Mouse (Mus musculus) forebrain, embryonic 10.5 days (tissue): ENCODE results near the gene Asl. TPM values are rescaled to one million over a fixed set of nuclear protein-coding genes. Genes with fewer than 3 reads are reported as not detected.
"Not testable (repeated sequence)": the region's sequence is repeated elsewhere in the genome, so short reads cannot be mapped to it uniquely, and the experiment has no call there.

Source experiments
- DNase-seq: peaks from one replicate; pipeline ENCODE4 v3.0.0-alpha.2; 2017; ENCODE audit warnings: low spot score; ENCODE audit errors: extremely low spot score
- H3K27ac ChIP-seq: fragments of 300-500 bp; sonication (generic); 2 replicates; pipeline ENCODE4 v1.5.1; 2016; ENCODE audit warnings: mild to moderate bottlenecking
- H3K27me3 ChIP-seq: fragments of 300-500 bp; sonication (generic); 2 replicates; pipeline ENCODE4 v1.6.1; 2016; ENCODE audit warnings: mild to moderate bottlenecking; ENCODE audit not compliant: poor library complexity, severe bottlenecking
- H3K36me3 ChIP-seq: fragments of 300-500 bp; sonication (generic); replicated peaks from 2 replicates; pipeline ENCODE4 v1.6.1; 2016; ENCODE audit warnings: mild to moderate bottlenecking, moderate library complexity
- H3K4me1 ChIP-seq: fragments of 300-500 bp; sonication (generic); 2 replicates; pipeline ENCODE4 v1.6.1; 2016
- H3K4me3 ChIP-seq: fragments of 300-500 bp; sonication (generic); 2 replicates; pipeline ENCODE4 v1.5.1; 2016; ENCODE audit warnings: mild to moderate bottlenecking, moderate library complexity
- H3K9me3 ChIP-seq: fragments of 300-500 bp; sonication (generic); 2 replicates; pipeline ENCODE4 v1.6.1; 2016; ENCODE audit warnings: mild to moderate bottlenecking, moderate library complexity
- WGBS: fragments of 180-500 bp; shearing (Covaris S2); methylation state at CpG from one replicate; pipeline ENCODE4 v1.1.7; 2016; 5-methylcytosine and 5-hydroxymethylcytosine counted together
- polyA plus RNA-seq: library from polyadenylated mRNA; unstranded; fragments of >200 nt; fragmentation: Nextera tagmentation; extraction: Ambion mirVana; gene quantifications from 2 replicates; pipeline ENCODE4 v1.2.1, GENCODE M21; 2016

The Asl gene
- polyA plus RNA-seq, 1 experiment from 2014 or later: 33.2 TPM

DNA sequence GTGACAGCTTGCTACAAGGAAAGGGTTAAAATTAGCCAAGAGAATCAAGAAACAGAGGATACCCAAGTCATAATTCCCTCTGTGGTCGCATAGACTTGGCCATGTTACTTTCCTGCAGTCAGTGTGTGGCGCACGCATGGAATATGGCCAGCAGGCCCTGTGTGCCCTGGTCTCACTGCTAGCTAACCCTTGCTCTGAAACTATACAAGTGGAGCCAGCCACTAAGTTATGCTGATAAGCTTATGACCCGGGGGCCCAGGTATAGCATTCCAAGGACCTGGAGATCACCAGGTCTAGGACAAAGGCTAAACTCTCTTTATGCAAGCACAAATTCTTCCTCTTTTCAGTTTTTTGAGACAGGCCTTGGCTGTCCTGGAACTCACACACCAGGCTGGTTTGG lies 11.8 kb upstream of the Asl start:
- no peaks in the 10 kb centered on the region for H3K4me1 ChIP-seq
- 92% methylated on average over 4 of the region's 4 CpGs for WGBS
- no peaks in the 10 kb centered on the region for H3K9me3 ChIP-seq
- peaks cover 89% of the 10 kb centered on the region for H3K36me3 ChIP-seq
- no peak for DNase-seq
- H3K27me3 ChIP-seq: no peaks in the 10 kb centered on the region
- no peak overlapping the region for H3K27ac ChIP-seq
- no peak overlapping the region for H3K4me3 ChIP-seq

DNA sequence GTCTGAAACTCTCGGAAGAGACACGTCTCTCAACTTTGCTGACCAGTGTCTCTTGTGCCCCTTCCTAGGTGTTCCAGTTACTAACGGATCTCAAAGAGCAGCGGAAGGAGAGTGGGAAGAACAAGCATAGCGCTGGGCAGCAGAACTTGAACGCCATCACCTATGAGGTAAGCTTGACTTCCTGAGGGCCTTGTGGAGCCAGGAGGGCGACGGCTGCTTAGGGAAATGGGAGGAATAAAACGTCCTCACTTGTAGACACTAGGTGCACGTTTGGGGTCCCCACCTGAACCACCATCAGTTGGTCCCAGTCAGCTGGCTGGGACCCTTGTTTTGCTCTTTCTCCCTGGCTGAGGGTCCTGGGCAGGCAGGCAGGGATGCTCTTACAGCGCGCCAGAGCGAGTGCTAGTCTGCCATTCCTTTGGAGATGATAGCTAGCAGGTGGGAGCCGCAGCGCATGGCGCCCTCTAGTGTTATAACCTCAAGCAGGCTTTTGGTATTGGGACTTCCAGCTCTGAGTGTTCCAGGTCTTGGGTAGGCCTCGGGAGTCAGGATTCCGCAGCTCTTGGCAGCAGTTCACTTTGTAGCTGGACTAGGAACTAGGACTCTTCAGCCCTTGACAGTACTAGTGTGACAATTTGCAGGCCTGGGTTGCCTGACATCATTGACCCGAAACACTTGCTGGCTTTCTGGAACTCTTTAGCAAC lies 8.9 kb upstream of the Asl start:
- 66% methylated on average over 19 of the region's 19 CpGs for WGBS
- H3K27me3 ChIP-seq: no peaks in the 10 kb centered on the region
- H3K36me3 ChIP-seq: peaks cover 71% of the 10 kb centered on the region
- H3K27ac ChIP-seq: no peak overlapping the region
- DNase-seq: peak; percentile 58
- no peak overlapping the region for H3K4me3 ChIP-seq
- H3K4me1 ChIP-seq: no peaks in the 10 kb centered on the region
- H3K9me3 ChIP-seq: no peaks in the 10 kb centered on the region

DNA sequence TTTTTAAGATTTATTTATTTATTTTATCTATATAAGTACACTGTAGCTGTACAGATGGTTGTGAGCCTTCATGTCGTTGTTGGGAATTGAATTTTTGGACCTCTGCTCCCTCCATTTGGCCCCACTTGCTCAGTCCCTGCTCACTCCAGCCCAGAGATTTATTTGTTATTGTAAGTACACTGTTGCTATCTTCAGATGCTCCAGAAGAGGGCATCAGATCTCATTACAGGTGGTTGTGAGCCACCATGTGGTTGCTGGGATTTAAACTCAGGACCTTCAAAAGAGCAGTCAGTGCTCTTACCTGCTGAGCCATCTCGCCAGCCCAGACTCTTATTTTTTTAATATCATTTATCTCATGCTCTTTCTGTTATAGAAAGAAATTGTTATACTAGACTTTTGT lies 7.3 kb upstream of the Asl start:
- H3K27ac ChIP-seq, H3K4me3 ChIP-seq, DNase-seq, H3K4me1 ChIP-seq, H3K9me3 ChIP-seq, H3K27me3 ChIP-seq: not testable (repeated sequence)
- WGBS: 54% methylated on average over 2 of the region's 2 CpGs
- H3K36me3 ChIP-seq: peaks cover 55% of the 10 kb centered on the region

DNA sequence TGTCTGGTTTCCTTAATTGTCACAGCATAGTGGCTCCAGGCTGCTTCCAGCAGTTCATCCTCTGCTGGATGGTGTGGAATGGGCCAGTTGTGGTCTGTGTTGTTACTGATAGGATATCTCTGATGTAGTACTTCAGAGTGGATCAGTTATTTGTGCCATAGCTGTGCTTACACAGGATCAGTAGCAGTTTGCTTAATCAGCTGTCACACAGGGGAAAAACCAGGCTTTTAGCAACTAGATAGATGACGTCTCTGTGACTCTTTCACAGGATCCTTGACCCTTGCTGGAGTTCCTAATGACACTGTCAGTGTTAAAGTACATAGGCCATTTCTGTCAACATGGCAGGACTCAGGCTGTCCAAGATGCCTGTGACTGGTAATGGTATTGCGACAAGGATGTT lies 4.8 kb upstream of the Asl start:
- Histone ChIP-seq H3K4me3 (no peak overlapping the region), H3K27me3 (no peaks in the 10 kb centered on the region), H3K9me3 (no peaks in the 10 kb centered on the region), H3K4me1 (peaks cover 12% of the 10 kb centered on the region), H3K36me3 (peaks cover 34% of the 10 kb centered on the region), H3K27ac (no peak overlapping the region)
- WGBS: 92% methylated on average over 2 of the region's 2 CpGs
- no peak for DNase-seq

DNA sequence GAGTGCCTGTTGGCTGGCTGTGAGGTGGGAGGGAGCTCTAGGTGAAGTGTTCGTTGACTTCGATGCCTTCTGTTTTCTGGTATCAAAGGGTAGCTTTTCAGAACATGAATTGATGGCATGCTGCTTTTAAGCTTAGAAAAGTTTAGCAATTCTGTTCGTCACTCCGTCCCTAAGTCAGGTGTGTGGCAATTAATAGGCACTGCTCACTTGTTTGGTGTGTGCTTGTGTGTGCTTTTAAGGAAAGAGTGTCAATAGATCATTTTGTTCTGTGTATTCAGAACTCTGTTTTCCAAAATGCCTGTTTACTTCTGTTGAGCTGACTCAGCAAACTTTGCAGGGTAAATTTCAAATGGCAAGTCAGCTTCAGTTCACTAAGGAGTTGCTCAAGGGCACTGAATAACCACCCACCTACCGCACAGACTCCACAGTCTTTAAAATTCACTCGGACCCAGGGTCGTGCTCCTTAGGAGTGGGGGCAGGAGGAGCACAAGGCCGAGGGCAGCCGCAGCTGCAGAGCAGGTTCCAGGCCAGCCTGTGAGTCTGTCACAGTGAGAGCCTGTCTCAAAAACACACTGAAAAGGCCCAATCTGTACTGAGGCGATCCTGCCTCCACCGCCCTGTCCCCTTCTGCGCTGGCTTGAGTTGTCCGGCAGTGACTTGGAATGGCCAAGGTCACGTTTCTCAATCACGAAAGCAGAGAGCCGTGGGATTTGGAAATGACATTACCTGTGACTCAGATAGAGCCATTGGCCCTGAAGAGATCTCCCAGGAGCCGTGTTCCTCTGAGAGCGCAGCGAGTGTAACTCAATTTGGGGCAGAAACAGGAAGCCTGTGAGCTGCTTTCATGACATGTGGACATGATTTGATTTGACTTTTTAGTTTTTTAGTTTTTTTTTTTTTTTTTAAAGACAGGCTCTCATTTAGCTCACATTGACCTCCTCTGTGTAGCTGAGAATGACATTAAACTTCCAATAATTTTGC lies 2.7 kb upstream of the Asl start:
- WGBS: 92% methylated on average over 19 of the region's 19 CpGs
- Histone ChIP-seq H3K9me3 (no peaks in the 10 kb centered on the region), H3K4me3 (no peak overlapping the region), H3K27me3 (no peaks in the 10 kb centered on the region), H3K36me3 (peaks cover 20% of the 10 kb centered on the region), H3K4me1 (peaks cover 14% of the 10 kb centered on the region), H3K27ac (no peak overlapping the region)
- DNase-seq: no peak

DNA sequence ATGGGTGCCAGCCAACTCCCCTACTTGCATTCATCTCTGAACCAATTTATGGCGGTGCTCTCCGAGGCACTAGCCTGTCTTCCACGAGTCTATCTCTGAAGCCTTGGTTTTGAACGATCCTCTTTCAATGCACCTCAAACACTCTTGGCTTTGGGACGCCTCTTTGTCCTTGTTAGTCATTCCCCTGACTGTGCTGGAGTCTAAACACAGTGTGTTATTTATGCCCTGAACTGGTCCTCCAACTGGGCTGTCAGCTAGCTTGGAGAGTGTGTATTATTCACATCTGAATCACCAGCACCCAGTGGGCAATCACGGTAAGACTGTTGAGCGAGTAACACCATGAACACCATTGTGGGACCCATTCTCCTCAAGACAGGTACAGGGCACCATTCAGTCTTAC lies 1.4 kb downstream of the Asl start:
- H3K4me1 ChIP-seq: peaks cover 26% of the 10 kb centered on the region
- no peaks in the 10 kb centered on the region for H3K27me3 ChIP-seq
- WGBS: 88% methylated on average over 7 of the region's 7 CpGs
- H3K36me3 ChIP-seq: no peaks in the 10 kb centered on the region
- DNase-seq: no peak
- H3K4me3 ChIP-seq: no peak overlapping the region
- no peak overlapping the region for H3K27ac ChIP-seq
- no peaks in the 10 kb centered on the region for H3K9me3 ChIP-seq

DNA sequence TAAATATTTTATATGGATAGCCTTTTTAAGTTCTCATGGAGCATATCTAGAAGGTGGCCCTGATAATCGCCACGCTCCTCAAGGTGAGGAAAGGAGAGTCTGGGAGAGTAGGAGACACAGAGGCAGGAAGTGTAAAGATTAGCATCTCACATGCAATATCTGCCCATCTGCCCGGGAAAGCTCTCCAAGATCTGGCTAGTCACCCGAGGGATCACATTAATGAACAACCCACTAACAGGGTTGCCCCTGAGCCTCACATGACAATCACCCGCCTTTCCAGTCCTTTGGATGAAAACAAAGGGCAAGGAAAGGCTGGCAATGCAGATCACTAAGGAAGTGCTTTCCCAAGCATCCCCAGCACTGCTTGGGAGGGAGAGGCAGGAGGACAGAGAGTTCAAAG lies 1.9 kb downstream of the Asl start:
- peaks cover 31% of the 10 kb centered on the region for H3K4me1 ChIP-seq
- WGBS: 79% methylated on average over 5 of the region's 5 CpGs

DNA sequence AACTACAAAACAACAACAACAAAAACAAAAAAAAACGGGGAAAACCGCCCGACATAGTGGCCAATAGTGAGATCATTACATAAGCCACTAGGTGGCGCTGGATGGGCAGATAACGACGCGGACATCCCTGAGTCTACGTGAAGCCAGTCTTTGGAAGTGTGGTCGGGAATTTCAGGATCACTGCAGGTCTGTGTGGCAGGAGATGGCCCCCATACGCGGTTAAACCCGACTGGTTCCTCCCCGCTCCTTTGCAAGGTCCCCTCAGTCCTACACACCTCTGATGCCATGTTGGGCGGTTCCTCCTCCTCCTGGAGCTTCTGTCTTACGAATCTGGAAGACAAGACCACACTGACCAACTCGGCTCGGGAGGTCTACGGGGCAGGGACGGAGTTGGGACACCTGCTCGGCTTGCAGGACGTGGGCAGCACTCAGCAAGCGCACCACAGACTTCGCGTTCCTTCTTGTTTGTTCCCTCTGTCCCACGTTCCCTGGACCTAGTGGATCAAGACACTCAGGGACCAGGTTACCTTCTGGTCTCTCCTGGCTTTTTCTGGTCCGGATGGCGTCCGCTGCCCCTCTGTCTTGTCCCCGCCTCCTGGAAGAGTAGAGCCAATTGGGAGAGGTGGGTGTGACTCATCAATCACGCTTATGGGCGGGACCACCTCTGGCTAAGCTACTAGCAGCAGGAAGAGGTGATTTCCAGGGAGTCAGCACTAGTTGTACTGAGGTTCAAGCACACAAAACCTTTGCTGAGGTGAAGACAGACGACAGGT lies 5.1 kb downstream of the Asl start:
- H3K4me3 ChIP-seq: peak overlapping the region; percentile 80
- peaks cover 35% of the 10 kb centered on the region for H3K4me1 ChIP-seq
- peak overlapping the region; percentile 83 for H3K27ac ChIP-seq
- H3K36me3 ChIP-seq: 0 out of 2 replicates have a peak, but pooled peaks cover 2% of the 10 kb centered on the region
- no peaks in the 10 kb centered on the region for H3K27me3 ChIP-seq
- peak; percentile 86 for DNase-seq
- no peaks in the 10 kb centered on the region for H3K9me3 ChIP-seq
- under 1% methylated on average over 32 of the region's 32 CpGs for WGBS

More for the DNA sequence above, 1.9 kb downstream of the Asl start:
- H3K36me3 ChIP-seq: no peaks in the 10 kb centered on the region
- H3K27ac ChIP-seq: no peak overlapping the region
- DNase-seq: no peak
- H3K9me3 ChIP-seq: no peaks in the 10 kb centered on the region
- H3K4me3 ChIP-seq: no peak overlapping the region
- H3K27me3 ChIP-seq: no peaks in the 10 kb centered on the region

DNA sequence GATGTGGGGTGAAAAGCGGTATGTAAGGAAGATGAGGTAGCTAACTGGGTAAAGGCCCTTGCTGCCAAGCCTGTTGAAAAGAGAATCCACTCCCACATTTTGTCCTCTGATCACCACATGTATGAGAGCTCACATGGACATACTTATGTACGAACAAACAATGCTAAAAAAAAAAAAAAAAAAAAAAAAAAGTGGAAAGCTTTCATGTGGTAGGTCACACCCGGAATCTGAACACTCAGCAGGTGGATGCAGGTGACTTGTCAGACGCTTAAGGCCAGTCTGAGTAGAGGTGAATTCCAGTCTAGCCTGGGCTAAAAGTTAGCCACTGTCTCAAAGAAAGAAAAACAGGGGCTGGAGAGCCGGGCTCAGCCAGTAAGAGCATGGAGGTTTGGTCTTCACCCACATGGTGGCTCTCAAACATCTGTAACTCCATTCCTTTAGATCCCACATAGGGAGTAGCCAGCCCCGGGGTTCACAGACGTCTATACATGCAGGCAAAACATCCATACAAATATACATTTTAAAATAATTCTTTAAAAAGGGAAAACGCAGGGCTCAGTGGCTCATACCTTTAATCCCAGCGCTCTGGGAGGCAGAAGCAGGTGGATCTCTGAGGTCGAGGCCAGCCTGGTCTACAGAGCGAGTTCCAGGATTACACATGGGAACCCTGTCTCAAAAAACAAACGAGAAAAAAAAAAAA lies 5.8 kb downstream of the Asl start:
- peaks cover 33% of the 10 kb centered on the region for H3K4me1 ChIP-seq
- no peak overlapping the region for H3K27ac ChIP-seq
- peaks cover 8% of the 10 kb centered on the region for H3K36me3 ChIP-seq
- H3K4me3 ChIP-seq: peak overlapping the region; percentile 80
- no peaks in the 10 kb centered on the region for H3K27me3 ChIP-seq
- 46% methylated on average over 12 of the region's 12 CpGs for WGBS
- no peaks in the 10 kb centered on the region for H3K9me3 ChIP-seq
- no peak for DNase-seq

DNA sequence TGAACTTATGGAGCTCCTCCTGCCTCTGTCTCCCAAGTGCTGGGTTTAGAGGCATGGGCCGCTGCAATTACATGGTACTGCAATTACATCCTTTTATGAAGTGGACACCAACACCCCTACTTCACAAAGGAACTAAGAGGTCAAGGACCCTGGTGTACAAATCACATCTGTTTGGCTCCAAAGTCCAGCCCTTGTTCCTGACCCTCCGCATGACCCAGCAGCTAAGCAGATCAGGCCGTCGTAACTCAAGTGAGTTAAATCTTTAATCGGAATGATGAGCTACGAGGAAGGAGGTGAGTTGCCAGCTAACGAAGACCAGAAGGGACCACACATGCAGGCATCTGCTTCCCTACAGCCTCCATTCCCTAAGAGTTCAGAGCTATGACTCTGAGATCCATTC lies 6.7 kb downstream of the Asl start:
- Histone ChIP-seq H3K27ac (no peak overlapping the region), H3K36me3 (peaks cover 16% of the 10 kb centered on the region), H3K4me3 (no peak overlapping the region), H3K4me1 (peaks cover 33% of the 10 kb centered on the region), H3K9me3 (no peaks in the 10 kb centered on the region), H3K27me3 (no peaks in the 10 kb centered on the region)
- WGBS: 71% methylated on average over 7 of the region's 7 CpGs
- no peak for DNase-seq

DNA sequence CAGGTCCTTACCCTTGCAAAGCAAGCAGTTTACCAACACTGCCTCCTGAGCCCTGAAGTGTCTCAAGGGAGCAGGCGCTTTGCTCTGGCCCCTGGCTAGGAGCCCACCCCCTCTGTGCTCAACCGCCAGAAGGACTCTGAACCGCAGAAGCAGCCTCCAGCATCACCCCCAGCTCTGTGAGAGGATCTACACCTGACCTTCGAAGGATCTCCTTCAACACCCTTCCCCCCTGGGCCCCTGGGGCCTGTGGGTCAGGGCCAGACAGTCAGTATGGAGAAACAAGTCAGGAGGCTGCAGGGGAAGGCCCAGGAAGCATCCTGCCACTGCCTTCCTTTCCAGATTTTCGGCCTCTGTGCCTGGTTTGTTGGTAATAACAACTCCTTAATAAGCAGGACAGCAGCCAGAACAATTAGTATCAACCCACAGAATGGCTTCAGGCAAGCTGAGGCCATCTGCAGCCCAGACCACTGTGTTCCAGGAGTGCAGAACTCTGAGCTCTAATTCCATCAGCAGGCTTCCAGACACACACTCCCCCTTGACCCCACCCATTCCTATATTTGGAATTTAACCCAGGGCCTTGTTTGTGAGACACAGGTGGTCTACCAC lies 7.6 kb downstream of the Asl start:
- Histone ChIP-seq H3K36me3 (peaks cover 18% of the 10 kb centered on the region), H3K9me3 (no peaks in the 10 kb centered on the region), H3K4me3 (no peak overlapping the region), H3K27me3 (no peaks in the 10 kb centered on the region), H3K27ac (no peak overlapping the region), H3K4me1 (peaks cover 33% of the 10 kb centered on the region)
- DNase-seq: no peak
- 64% methylated on average over 5 of the region's 5 CpGs for WGBS

DNA sequence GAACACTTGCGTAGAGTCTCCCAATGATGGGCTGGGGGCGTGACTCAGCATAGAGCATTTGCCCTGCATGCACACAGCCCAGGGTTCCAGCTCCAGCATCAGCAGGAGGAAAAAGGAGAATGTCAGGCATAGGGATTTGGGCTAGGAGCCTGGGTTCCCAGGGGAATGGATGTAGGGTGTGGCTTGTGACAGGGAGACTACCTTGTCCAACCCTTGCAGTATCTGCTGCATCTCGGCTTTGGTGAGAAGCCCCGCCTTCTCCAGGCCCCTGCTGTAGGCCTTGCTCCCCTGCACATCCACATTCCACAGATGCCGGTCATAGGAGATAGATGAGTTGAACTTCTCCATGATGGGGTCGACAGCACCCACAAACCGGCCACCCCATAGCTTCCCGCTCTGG lies 9.6 kb downstream of the Asl start:
- 76% methylated on average over 8 of the region's 8 CpGs for WGBS

More for the DNA sequence above, 9.6 kb downstream of the Asl start:
- Histone ChIP-seq H3K4me3 (no peak overlapping the region), H3K36me3 (peaks cover 38% of the 10 kb centered on the region), H3K4me1 (peaks cover 30% of the 10 kb centered on the region), H3K27me3 (no peaks in the 10 kb centered on the region), H3K9me3 (no peaks in the 10 kb centered on the region), H3K27ac (no peak overlapping the region)
- DNase-seq: no peak
